Mouse (Mus musculus) hindbrain, embryonic 14.5 days (tissue): ENCODE measurements at regions not wholly inside any gene's neighbourhood (a gene's known extent, or its start where the extent isn't known, plus 50 kb on each side); places are given as distances from the start of the nearest gene placed in this dataset.

ENCODE experiments used
- ATAC-seq: fragments of 200-750 bp; cut with Nextera tagmentation; 2 replicates; pipeline ENCODE4 v1.8.0; 2017; ENCODE audit warnings: moderate number of reproducible peaks, mild to moderate bottlenecking, moderate TSS enrichment, moderate library complexity; ENCODE audit not compliant: low FRiP score
- DNase-seq: peaks from one replicate; pipeline ENCODE4 v3.0.0-alpha.2; 2015; ENCODE audit warnings: low spot score
- H3K27ac ChIP-seq: fragments of 300-500 bp; sonication (generic); 2 replicates; pipeline ENCODE4 v1.5.1; 2014; ENCODE audit warnings: mild to moderate bottlenecking, moderate library complexity
- H3K27me3 ChIP-seq: fragments of 300-500 bp; sonication (generic); 2 replicates; pipeline ENCODE4 v1.6.1; 2014; ENCODE audit warnings: mild to moderate bottlenecking, low read length, mixed read lengths; ENCODE audit not compliant: control insufficient read depth, insufficient read depth
- H3K36me3 ChIP-seq: fragments of 300-500 bp; sonication (generic); replicated peaks from 2 replicates; pipeline ENCODE4 v1.6.1; 2014; ENCODE audit not compliant: control insufficient read depth, insufficient read depth
- H3K4me1 ChIP-seq: fragments of 300-500 bp; sonication (generic); replicated peaks from 2 replicates; pipeline ENCODE4 v1.6.1; 2014; ENCODE audit warnings: antibody characterized with exemption, low read length, mixed read lengths; ENCODE audit not compliant: control insufficient read depth, insufficient read depth
- H3K4me2 ChIP-seq: fragments of 300-500 bp; sonication (generic); replicated peaks from 2 replicates; pipeline ENCODE4 v1.6.1; 2014; ENCODE audit warnings: mild to moderate bottlenecking, moderate library complexity
- H3K4me3 ChIP-seq: fragments of 300-500 bp; sonication (generic); replicated peaks from 2 replicates; pipeline ENCODE4 v1.5.1; 2014; ENCODE audit warnings: mild to moderate bottlenecking, low read length
- H3K9ac ChIP-seq: fragments of 300-500 bp; sonication (generic); 2 replicates; pipeline ENCODE4 v1.6.1; 2014
- H3K9me3 ChIP-seq: fragments of 300-500 bp; sonication (generic); 2 replicates; pipeline ENCODE4 v1.6.1; 2016; ENCODE audit warnings: low read length; ENCODE audit not compliant: control insufficient read depth
- WGBS: fragments of 180-500 bp; shearing (Covaris S2); extraction: QIAGEN DNeasy Blood & Tissue Kit; methylation state at CpG from one replicate; pipeline ENCODE4 v1.1.7; 2014; 5-methylcytosine and 5-hydroxymethylcytosine counted together

- Histone ChIP-seq H3K9ac (no peak overlapping the region), H3K9me3 (no peaks in the 10 kb centered on the region), H3K27me3 (no peaks in the 10 kb centered on the region), H3K4me1 (no peaks in the 10 kb centered on the region), H3K4me3 (no peak overlapping the region), H3K27ac (no peak overlapping the region), H3K4me2 (no peak overlapping the region), H3K36me3 (no peaks in the 10 kb centered on the region)
- DNase-seq (peak; percentile 51), ATAC-seq (no peak)
- WGBS = 56% methylated on average over 7 of the region's 7 CpGs
Observed at GRCm38 (mm10) chr4:106127641-106128040, 188.4 kb upstream of the Usp24 start.

DNA sequence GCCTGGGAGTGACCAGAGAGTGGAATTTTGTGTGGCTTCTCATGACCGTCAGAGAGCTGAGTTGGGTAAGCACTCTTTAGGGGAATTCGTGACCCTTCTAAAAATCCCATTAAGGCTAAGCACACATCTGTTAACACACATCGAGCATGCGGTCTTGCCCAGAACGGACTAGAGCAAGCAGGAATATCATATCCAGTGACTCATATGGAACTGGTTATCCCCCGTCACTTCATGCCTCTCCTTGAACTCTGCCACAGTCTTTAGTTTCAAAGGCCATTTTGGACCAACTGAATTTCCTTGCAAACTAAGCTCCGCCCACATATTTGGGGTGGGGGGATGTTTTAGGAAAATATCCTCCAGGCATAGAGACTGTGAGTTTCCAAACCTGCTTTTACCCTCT lies 186.7 kb upstream of the Usp24 start:
- DNase-seq (no peak), ATAC-seq (no peak)
- Histone ChIP-seq H3K4me1 (no peaks in the 10 kb centered on the region), H3K9ac (no peak overlapping the region), H3K9me3 (no peaks in the 10 kb centered on the region), H3K36me3 (no peaks in the 10 kb centered on the region), H3K27me3 (no peaks in the 10 kb centered on the region), H3K27ac (no peak overlapping the region), H3K4me3 (no peak overlapping the region), H3K4me2 (no peak overlapping the region)
- WGBS = 87% methylated on average over 7 of the region's 7 CpGs

DNA sequence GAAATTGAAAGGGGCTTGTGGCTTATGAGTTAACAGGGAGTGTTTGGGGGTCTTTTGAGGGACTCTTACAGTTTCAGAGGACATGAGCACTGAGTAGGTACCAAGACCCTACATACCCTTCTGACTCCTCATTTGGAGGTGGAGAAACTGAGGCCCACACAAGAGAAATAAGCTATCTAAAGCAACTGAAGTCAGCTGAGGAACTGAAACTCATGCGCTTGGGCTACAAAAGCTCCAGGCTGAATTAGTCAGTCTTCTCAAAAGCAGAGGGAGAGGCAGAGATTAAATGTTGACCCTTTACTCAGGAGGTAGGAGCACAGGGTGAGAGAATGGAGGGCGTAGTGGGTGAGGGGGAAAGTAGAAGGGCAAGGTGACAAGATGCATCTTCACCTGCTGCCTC lies 186.2 kb upstream of the Usp24 start:
- Histone ChIP-seq H3K27me3 (no peaks in the 10 kb centered on the region), H3K27ac (no peak overlapping the region), H3K9ac (no peak overlapping the region), H3K36me3 (no peaks in the 10 kb centered on the region), H3K9me3 (no peaks in the 10 kb centered on the region), H3K4me1 (no peaks in the 10 kb centered on the region), H3K4me2 (no peak overlapping the region), H3K4me3 (no peak overlapping the region)
- WGBS = 98% methylated on average over 2 of the region's 2 CpGs
- DNase-seq (no peak), ATAC-seq (no peak)

DNA sequence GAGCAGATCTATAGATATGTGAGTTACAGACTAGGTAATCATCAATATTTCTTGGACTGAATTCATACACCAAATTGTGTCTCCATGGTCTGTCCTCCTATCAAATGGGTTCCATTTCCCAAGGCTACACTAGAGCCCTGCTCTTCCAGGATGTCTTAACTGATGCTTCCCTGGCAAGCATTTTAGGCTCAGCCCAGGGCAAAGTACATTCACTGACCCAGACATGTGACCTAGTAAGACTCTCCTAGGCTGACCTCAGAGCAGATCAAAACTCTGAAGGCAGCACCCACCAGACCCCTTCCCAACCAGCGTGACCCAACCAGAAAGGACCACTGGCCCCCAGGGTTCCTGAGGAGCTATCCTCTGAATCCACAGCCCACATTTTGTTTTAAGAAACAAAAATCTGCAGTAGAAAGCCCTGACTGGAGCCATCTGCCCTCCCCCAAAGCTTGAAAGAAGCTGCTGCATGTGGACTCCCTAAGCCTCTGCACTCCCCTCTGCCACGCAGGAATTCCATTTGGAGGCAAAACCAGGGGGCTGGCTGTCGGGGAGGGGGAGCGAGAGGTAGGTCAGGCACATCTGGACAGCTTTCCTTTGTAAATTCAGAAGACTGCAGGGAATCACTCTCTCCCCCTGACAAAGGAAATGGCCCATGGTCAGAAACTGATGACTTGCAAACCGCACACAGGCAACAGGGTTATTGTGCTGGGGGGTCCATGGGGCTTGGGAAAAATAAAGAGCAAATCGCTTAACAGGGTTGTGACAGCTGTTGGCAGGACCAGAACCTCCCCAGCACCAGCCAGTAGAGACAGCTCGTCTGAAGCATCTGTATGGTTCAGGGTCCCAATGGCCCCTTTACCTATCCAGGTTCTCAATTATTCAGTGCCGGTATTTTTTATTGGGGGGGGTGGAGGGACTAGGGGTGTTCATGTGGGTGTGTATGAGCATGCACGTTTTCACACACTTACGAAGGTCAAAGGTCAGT lies 182.0 kb upstream of the Usp24 start:
- Histone ChIP-seq H3K27me3 (no peaks in the 10 kb centered on the region), H3K36me3 (no peaks in the 10 kb centered on the region), H3K9me3 (no peaks in the 10 kb centered on the region)

DNA sequence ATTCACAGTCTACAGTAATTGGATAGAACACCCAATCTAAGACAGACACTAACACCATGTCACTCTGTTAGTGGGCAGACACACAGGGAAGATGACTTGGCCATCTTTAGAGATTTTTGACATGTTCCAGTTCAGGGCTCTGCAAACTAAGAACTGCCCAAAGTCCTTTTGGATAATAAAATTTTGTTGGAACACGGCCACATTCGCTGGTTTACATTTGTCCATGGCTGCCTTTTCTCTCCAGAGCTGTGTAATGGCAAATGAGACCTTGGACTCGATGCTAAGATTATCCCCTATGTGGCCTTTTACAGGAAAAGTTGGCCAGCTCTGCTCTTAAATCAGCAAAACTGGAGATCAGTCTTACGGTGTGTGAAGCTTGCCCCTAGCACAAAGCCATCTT lies 173.3 kb upstream of the Usp24 start:
- H3K9ac ChIP-seq = no peak overlapping the region
- H3K36me3 ChIP-seq = no peaks in the 10 kb centered on the region
- ATAC-seq (no peak), DNase-seq (no peak)
- H3K27ac ChIP-seq = no peak overlapping the region
- H3K27me3 ChIP-seq = no peaks in the 10 kb centered on the region
- no peaks in the 10 kb centered on the region for H3K4me1 ChIP-seq
- H3K4me2 ChIP-seq = no peak overlapping the region
- H3K4me3 ChIP-seq = no peak overlapping the region
- 87% methylated on average over 4 of the region's 4 CpGs for WGBS
- no peaks in the 10 kb centered on the region for H3K9me3 ChIP-seq

More for the DNA sequence above, 182.0 kb upstream of the Usp24 start:
- 57% methylated on average over 10 of the region's 10 CpGs for WGBS
- Histone ChIP-seq H3K27ac (no peak overlapping the region), H3K4me1 (no peaks in the 10 kb centered on the region), H3K9ac (no peak overlapping the region), H3K4me3 (no peak overlapping the region), H3K4me2 (no peak overlapping the region)
- ATAC-seq = no peak
- no peak for DNase-seq

DNA sequence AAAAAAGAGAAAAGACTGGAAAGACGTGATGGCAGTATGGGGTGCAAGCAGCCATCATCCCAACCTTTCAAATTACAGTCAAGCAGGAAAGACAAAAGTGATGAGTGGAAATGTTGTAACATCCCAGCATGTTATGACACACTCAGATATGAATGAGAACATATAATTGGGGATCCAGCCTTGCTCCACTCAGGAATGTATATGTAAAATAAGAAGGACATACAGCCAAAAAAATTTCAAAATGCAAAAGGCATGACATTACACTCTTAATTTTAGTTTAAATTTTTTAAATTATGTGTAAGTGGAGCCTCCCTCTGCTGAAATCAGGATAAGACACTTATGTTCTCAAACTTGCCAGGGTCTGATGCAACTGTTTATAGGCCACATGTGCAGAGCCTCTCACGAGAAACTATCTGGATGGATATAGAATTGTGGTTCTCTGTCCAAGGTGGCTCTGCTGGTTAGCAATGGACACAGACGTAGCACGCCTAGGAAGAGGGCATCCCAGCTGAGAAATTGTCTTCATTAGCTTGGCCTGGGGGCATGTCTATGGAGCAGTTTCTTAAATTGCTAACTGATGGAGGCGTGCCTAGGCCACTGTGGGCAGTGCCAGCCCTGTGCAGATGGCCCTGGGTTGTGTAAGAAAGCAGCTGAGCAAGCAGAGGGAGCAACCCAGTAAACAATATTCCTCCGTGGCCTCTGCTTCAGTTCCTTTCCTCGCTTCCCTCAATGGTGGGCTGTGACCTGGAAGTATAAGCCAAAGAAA lies 171.5 kb upstream of the Usp24 start:
- H3K36me3 ChIP-seq = no peaks in the 10 kb centered on the region
- no peak for DNase-seq
- no peak overlapping the region for H3K4me3 ChIP-seq
- ATAC-seq = no peak
- WGBS = 82% methylated on average over 7 of the region's 7 CpGs
- no peaks in the 10 kb centered on the region for H3K4me1 ChIP-seq
- no peak overlapping the region for H3K9ac ChIP-seq
- no peak overlapping the region for H3K27ac ChIP-seq
- H3K4me2 ChIP-seq = no peak overlapping the region
- H3K27me3 ChIP-seq = no peaks in the 10 kb centered on the region
- H3K9me3 ChIP-seq = no peaks in the 10 kb centered on the region

GRCm38 (mm10) chr4:106146919-106147460 lies 169.0 kb upstream of the Usp24 start:
- no peaks in the 10 kb centered on the region for H3K36me3 ChIP-seq
- peak; percentile 36 for DNase-seq
- no peaks in the 10 kb centered on the region for H3K9me3 ChIP-seq
- no peak overlapping the region for H3K27ac ChIP-seq
- H3K9ac ChIP-seq = no peak overlapping the region
- no peaks in the 10 kb centered on the region for H3K4me1 ChIP-seq
- 74% methylated on average over 3 of the region's 3 CpGs for WGBS
- no peak for ATAC-seq
- no peak overlapping the region for H3K4me3 ChIP-seq
- no peaks in the 10 kb centered on the region for H3K27me3 ChIP-seq
- no peak overlapping the region for H3K4me2 ChIP-seq

GRCm38 (mm10) chr4:106148866-106149265 lies 167.1 kb upstream of the Usp24 start:
- Histone ChIP-seq H3K9ac (no peak overlapping the region), H3K4me2 (no peak overlapping the region), H3K4me1 (no peaks in the 10 kb centered on the region), H3K4me3 (no peak overlapping the region), H3K9me3 (no peaks in the 10 kb centered on the region), H3K36me3 (no peaks in the 10 kb centered on the region), H3K27me3 (no peaks in the 10 kb centered on the region), H3K27ac (no peak overlapping the region)
- DNase-seq (no peak), ATAC-seq (no peak)
- 92% methylated on average over 3 of the region's 3 CpGs for WGBS

DNA sequence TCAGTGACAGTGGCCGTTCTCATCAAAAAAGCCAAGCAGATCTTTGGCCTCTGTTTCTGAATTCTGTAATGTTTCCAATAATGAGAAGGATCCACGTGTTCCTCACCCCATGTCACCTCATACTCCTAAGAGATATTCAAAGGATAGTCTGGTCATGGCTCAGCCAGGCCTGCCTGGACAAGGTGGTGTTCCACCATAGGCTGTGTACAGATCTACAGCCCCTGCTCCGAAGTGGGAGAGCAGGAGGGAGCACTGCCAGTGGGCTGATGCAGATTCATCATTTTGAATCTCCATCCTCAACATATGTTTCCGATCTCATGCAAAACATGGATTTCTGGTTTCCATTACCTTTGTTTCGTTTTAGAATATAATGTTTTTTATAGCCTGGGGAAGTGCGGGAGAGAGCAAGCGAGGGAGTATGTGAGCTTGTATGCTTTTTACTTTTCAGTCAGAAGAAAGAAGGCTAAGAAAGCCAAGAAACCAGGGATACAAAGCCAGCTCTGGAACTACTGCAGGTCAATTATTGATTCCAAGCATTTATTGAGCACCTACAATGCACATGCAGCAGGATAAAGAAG lies 166.5 kb upstream of the Usp24 start:
- WGBS = 88% methylated on average over 7 of the region's 7 CpGs
- Histone ChIP-seq H3K27me3 (no peaks in the 10 kb centered on the region), H3K36me3 (no peaks in the 10 kb centered on the region), H3K9me3 (no peaks in the 10 kb centered on the region), H3K4me1 (no peaks in the 10 kb centered on the region), H3K4me3 (no peak overlapping the region), H3K4me2 (no peak overlapping the region), H3K27ac (no peak overlapping the region), H3K9ac (no peak overlapping the region)
- no peak for DNase-seq
- no peak for ATAC-seq
